Comparison of ENCODE assay signal across 11 mouse cellular contexts in genomic region chr5:120775287-120775985, GRCm38 (mm10). TPM values are rescaled to one million over a fixed set of nuclear protein-coding genes. Genes with fewer than 3 reads are reported as not detected.
DNase-seq lines count a peak whose midpoint lies in the region; ATAC-seq lines count a peak whose summit lies in the region.
"Had no signal": no experiment of that assay in that cellular context is flagged by ENCODE, and none has a peak within 500 bp of the region (broad histone marks: within the 10 kb centered on the region; RNA-seq: fewer than 3 reads in every experiment).

No protein-coding gene starts in this region.

- WGBS in liver, embryonic 16.5 days (ENCODE audit: insufficient replicate concordance): 15% methylated on average over 14 of the region's 14 CpGs
- 84% methylated on average over 14 of the region's 14 CpGs for WGBS in midbrain, embryonic 16.5 days
- WGBS in midbrain, embryonic 10.5 days: 87% methylated on average over 14 of the region's 14 CpGs

- peak overlapping the region; percentile 33; the same call in 1 of the 2 replicates for H3K27ac ChIP-seq in liver, embryonic 16.5 days (ENCODE audit: low read length)
- H3K27ac ChIP-seq in midbrain, embryonic 16.5 days (ENCODE audit: low read length): no peak overlapping the region
- no peak overlapping the region for H3K27ac ChIP-seq in midbrain, embryonic 10.5 days (replicated peaks)
- H3K27ac ChIP-seq: intestine, embryonic 15.5 days had no signal

- H3K9ac ChIP-seq in liver, embryonic 16.5 days (ENCODE audit: low read depth, low read length): no peak overlapping the region
- H3K9ac ChIP-seq in midbrain, embryonic 16.5 days (ENCODE audit: low read depth, low read length): no peak overlapping the region
- H3K9ac ChIP-seq: intestine, embryonic 15.5 days had no signal

- H3K4me1 ChIP-seq in liver, embryonic 16.5 days (ENCODE audit: control insufficient read depth, low read depth, low read length): no peaks in the 10 kb centered on the region; the same call in 1 of the 2 replicates
- no peaks in the 10 kb centered on the region for H3K4me1 ChIP-seq in midbrain, embryonic 16.5 days (ENCODE audit: control insufficient read depth, insufficient read depth, low read length)
- H3K4me1 ChIP-seq in midbrain, embryonic 10.5 days: no peaks in the 10 kb centered on the region
- H3K4me1 ChIP-seq: intestine, embryonic 15.5 days had no signal

- peak; percentile 86 for ATAC-seq in liver, embryonic 16.5 days (ENCODE audit: low read depth)
- ATAC-seq in midbrain, embryonic 16.5 days: no peak
- ATAC-seq: intestine, embryonic 15.5 days; lung, postnatal 0 days had no signal

- no peaks in the 10 kb centered on the region for H3K27me3 ChIP-seq in liver, embryonic 16.5 days (ENCODE audit: control insufficient read depth, insufficient read depth, low read depth, low read length)
- no peaks in the 10 kb centered on the region for H3K27me3 ChIP-seq in midbrain, embryonic 16.5 days (ENCODE audit: control insufficient read depth, insufficient read depth, low read depth, low read length)
- no peaks in the 10 kb centered on the region for H3K27me3 ChIP-seq in midbrain, embryonic 10.5 days (ENCODE audit: low read depth, poor library complexity, severe bottlenecking)
- H3K27me3 ChIP-seq: intestine, embryonic 15.5 days had no signal

- peak; percentile 3 to 12 for DNase-seq in lung, adult 18-20 months
- no peak for DNase-seq in lung, postnatal 10 days
- peak; percentile 95 for DNase-seq in MEL-GATA-1-ER (ENCODE audit: extremely low read depth, low read depth)
- peak; percentile 54 to 69 for DNase-seq in thymus, postnatal 10 days (ENCODE audit: low spot score in 2 of 2)
- DNase-seq in cerebellum, adult 9-11 months: no peak
- DNase-seq in midbrain, embryonic 10.5 days (ENCODE audit: low spot score): no peak
- DNase-seq: layer of hippocampus, adult 9-11 months had no signal

- H3K9me3 ChIP-seq in liver, embryonic 16.5 days (replicated peaks; ENCODE audit: control insufficient read depth, low read length): no peaks in the 10 kb centered on the region
- H3K9me3 ChIP-seq in midbrain, embryonic 16.5 days (replicated peaks; ENCODE audit: control insufficient read depth, low read length, poor library complexity, severe bottlenecking): no peaks in the 10 kb centered on the region
- H3K9me3 ChIP-seq in midbrain, embryonic 10.5 days (replicated peaks): no peaks in the 10 kb centered on the region
- H3K9me3 ChIP-seq: intestine, embryonic 15.5 days had no signal

- H3K4me3 ChIP-seq in liver, embryonic 16.5 days (ENCODE audit: low read depth, low read length): no peak overlapping the region
- no peak overlapping the region for H3K4me3 ChIP-seq in midbrain, embryonic 16.5 days (ENCODE audit: low read depth, low read length)
- no peak overlapping the region for H3K4me3 ChIP-seq in midbrain, embryonic 10.5 days
- H3K4me3 ChIP-seq: intestine, embryonic 15.5 days had no signal

- no peaks in the 10 kb centered on the region for H3K36me3 ChIP-seq in liver, embryonic 16.5 days (ENCODE audit: control insufficient read depth, insufficient read depth)
- no peaks in the 10 kb centered on the region for H3K36me3 ChIP-seq in midbrain, embryonic 16.5 days (ENCODE audit: control insufficient read depth, insufficient read depth, low read length)
- H3K36me3 ChIP-seq in midbrain, embryonic 10.5 days: no peaks in the 10 kb centered on the region
- H3K36me3 ChIP-seq: intestine, embryonic 15.5 days had no signal

- H3K4me2 ChIP-seq in liver, embryonic 16.5 days (ENCODE audit: low read depth, low read length): peak overlapping the region; percentile 30
- no peak overlapping the region for H3K4me2 ChIP-seq in midbrain, embryonic 16.5 days (ENCODE audit: low read length)
- H3K4me2 ChIP-seq: intestine, embryonic 15.5 days had no signal

RNA-seq across cellular contexts. Expression of gene Oas3, which starts 2.0 kb away (rescaled TPM):
- 0.30 and 0.68 TPM in 2 replicates for polyA plus RNA-seq in liver, embryonic 16.5 days (2015; fragmentation: Nextera tagmentation; extraction: Ambion mirVana)
- polyA plus RNA-seq in midbrain, embryonic 16.5 days (2015; fragmentation: Nextera tagmentation; extraction: Ambion mirVana): 1.1 and 1.4 TPM in 2 replicates
- polyA plus RNA-seq in midbrain, embryonic 10.5 days (2016; fragmentation: Nextera tagmentation; extraction: Ambion mirVana): 0.02 and 0.10 TPM in 2 replicates

RNA-seq across cellular contexts. Expression of gene Oas1e, which starts 19.9 kb away (rescaled TPM):
- 0.12 and 0.15 TPM in 2 replicates for polyA plus RNA-seq in liver, embryonic 16.5 days (2015; fragmentation: Nextera tagmentation; extraction: Ambion mirVana)
- 0.34 and 0.72 TPM in 2 replicates for polyA plus RNA-seq in midbrain, embryonic 16.5 days (2015; fragmentation: Nextera tagmentation; extraction: Ambion mirVana)
- 0.11 TPM in 1 of 2 replicates, not detected in the other for polyA plus RNA-seq in midbrain, embryonic 10.5 days (2016; fragmentation: Nextera tagmentation; extraction: Ambion mirVana)
- polyA plus RNA-seq: intestine, embryonic 15.5 days had no signal

RNA-seq across cellular contexts. Expression of gene Oas2, which starts 25.8 kb away (rescaled TPM):
- 0.56 and 0.66 TPM in 2 replicates for polyA plus RNA-seq in liver, embryonic 16.5 days (2015; fragmentation: Nextera tagmentation; extraction: Ambion mirVana)
- 0.14 and 0.26 TPM in 2 replicates for polyA plus RNA-seq in midbrain, embryonic 16.5 days (2015; fragmentation: Nextera tagmentation; extraction: Ambion mirVana)
- 0.09 TPM in 1 of 2 replicates, not detected in the other for polyA plus RNA-seq in midbrain, embryonic 10.5 days (2016; fragmentation: Nextera tagmentation; extraction: Ambion mirVana)

RNA-seq across cellular contexts. Expression of gene Oas1c, which starts 36.9 kb away (rescaled TPM):
- 0.12 and 0.20 TPM in 2 replicates for polyA plus RNA-seq in liver, embryonic 16.5 days (2015; fragmentation: Nextera tagmentation; extraction: Ambion mirVana)
- polyA plus RNA-seq in midbrain, embryonic 16.5 days (2015; fragmentation: Nextera tagmentation; extraction: Ambion mirVana): 0.17 and 0.45 TPM in 2 replicates
- polyA plus RNA-seq in midbrain, embryonic 10.5 days (2016; fragmentation: Nextera tagmentation; extraction: Ambion mirVana): 0.16 and 0.26 TPM in 2 replicates

Comparison
In these comparisons a context has a peak if more than half of its experiments do, and no peak if none do; other contexts are left out.
1. DNase-seq: peak in lung, adult 18-20 months (2 of 2), MEL-GATA-1-ER (single experiment) and thymus, postnatal 10 days (2 of 2); none in lung, postnatal 10 days (single experiment), cerebellum, adult 9-11 months (single experiment) and midbrain, embryonic 10.5 days (single experiment).